9 mouse cellular contexts compared by ENCODE assay signal in the genomic region with DNA sequence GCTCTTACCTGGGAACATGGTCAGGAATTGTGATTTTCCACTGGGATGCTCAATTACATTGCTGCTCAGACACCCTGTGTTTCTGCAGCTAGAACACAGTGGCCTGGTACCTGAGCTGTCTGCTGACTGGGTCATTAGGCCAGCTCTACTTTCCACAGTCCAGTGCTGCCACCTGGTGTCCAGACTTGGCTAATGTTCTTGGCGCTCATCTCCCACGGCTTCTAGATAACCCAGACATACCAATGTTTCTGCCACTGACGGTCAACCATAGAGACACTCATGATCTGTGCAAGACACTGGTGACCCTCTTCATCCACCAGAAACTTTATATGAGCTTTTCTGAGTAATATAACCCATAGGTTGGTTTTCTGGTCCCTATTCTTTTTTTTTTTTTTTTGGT.
DNase-seq lines count a peak whose midpoint lies in the region; ATAC-seq and TF ChIP-seq lines count a peak whose summit lies in the region.
"Had no signal": no experiment of that assay in that cellular context is flagged by ENCODE, and none has a peak within 500 bp of the region (broad histone marks: within the 10 kb centered on the region; RNA-seq: fewer than 3 reads in every experiment).

No protein-coding gene starts in this region.

- H3K9me3 ChIP-seq in lung, embryonic 14.5 days (ENCODE audit: low read depth, low read length) = no peaks in the 10 kb centered on the region
- H3K9me3 ChIP-seq: embryonic facial prominence, embryonic 15.5 days had no signal

- ATAC-seq in granulocyte monocyte progenitor cell, adult 5-6 weeks (replicated peaks; ENCODE audit: poor library complexity, severe bottlenecking) = peak; percentile 61
- 0 out of 2 replicates have a peak, but pooled peaks have one; percentile 17 for ATAC-seq in lung, embryonic 14.5 days (ENCODE audit: insufficient read depth)

- H3K36me3 ChIP-seq in lung, embryonic 14.5 days (ENCODE audit: insufficient read depth) = no peaks in the 10 kb centered on the region
- H3K36me3 ChIP-seq: embryonic facial prominence, embryonic 15.5 days had no signal

- no peak overlapping the region for H3K27ac ChIP-seq in lung, embryonic 14.5 days (ENCODE audit: low read depth)
- H3K27ac ChIP-seq: embryonic facial prominence, embryonic 15.5 days had no signal

- 0 out of 2 replicates have a peak, but pooled peaks cover 3% of the 10 kb centered on the region for H3K27me3 ChIP-seq in lung, embryonic 14.5 days (ENCODE audit: insufficient read depth, low read length)
- H3K27me3 ChIP-seq: embryonic facial prominence, embryonic 15.5 days had no signal

- no peak overlapping the region for H3K9ac ChIP-seq in lung, embryonic 14.5 days
- H3K9ac ChIP-seq: embryonic facial prominence, embryonic 15.5 days had no signal

- 2% methylated on average over 3 of the region's 3 CpGs for WGBS in lung, embryonic 14.5 days

- H3K4me2 ChIP-seq in lung, embryonic 14.5 days = no peak overlapping the region
- H3K4me2 ChIP-seq: embryonic facial prominence, embryonic 15.5 days had no signal

- H3K4me3 ChIP-seq in lung, embryonic 14.5 days (ENCODE audit: low read depth, low read length) = no peak overlapping the region
- H3K4me3 ChIP-seq: embryonic facial prominence, embryonic 15.5 days had no signal

- no peaks in the 10 kb centered on the region for H3K4me1 ChIP-seq in lung, embryonic 14.5 days (ENCODE audit: insufficient read depth)
- H3K4me1 ChIP-seq: embryonic facial prominence, embryonic 15.5 days had no signal

- peak; percentile 83 for TF ChIP-seq CTCF in lung, embryonic 14.5 days (IDR thresholded peaks at IDR 0.05; ENCODE audit: low read depth)

- peak; percentile 7 to 13 for DNase-seq in B cell, adult 2 months
- DNase-seq in adrenal gland, adult 2 months = peak; percentile 71
- DNase-seq in embryo, embryonic 10.5 days (ENCODE audit: low spot score) = peak; percentile 88
- DNase-seq in layer of hippocampus, adult 11-12 months (ENCODE audit: low spot score) = peak; percentile 75
- peak; percentile 88 for DNase-seq in lung, embryonic 14.5 days
- DNase-seq in ovary, postnatal 36 days (ENCODE audit: low spot score) = peak; percentile 66
- DNase-seq in urinary bladder, postnatal 10 days (ENCODE audit: low spot score) = peak; percentile 17

Comparison
In these comparisons a context has a peak if more than half of its experiments do, and no peak if none do; other contexts are left out.
1. DNase-seq: peak in every context shown above with its lines; median percentile 88 in embryo, embryonic 10.5 days; 88 in lung, embryonic 14.5 days; 75 in layer of hippocampus, adult 11-12 months; 71 in adrenal gland, adult 2 months; 66 in ovary, postnatal 36 days; 17 in urinary bladder, postnatal 10 days; 10 in B cell, adult 2 months.